Mouse (Mus musculus) mesoderm, embryonic 11.5 days (tissue): ENCODE measurements around the gene Pold1.

Experiments used
- DNase-seq: peaks from one replicate; pipeline ENCODE4 v3.0.0-alpha.2; 2012; ENCODE audit warnings: low read depth, low spot score

The Pold1 gene

GRCm38 (mm10) chr7:44581637-44582036 is 33.0 kb upstream of the Pold1 start:
- no peak for DNase-seq

GRCm38 (mm10) chr7:44576333-44576844 is 27.7 kb upstream of the Pold1 start:
- no peak for DNase-seq

DNA sequence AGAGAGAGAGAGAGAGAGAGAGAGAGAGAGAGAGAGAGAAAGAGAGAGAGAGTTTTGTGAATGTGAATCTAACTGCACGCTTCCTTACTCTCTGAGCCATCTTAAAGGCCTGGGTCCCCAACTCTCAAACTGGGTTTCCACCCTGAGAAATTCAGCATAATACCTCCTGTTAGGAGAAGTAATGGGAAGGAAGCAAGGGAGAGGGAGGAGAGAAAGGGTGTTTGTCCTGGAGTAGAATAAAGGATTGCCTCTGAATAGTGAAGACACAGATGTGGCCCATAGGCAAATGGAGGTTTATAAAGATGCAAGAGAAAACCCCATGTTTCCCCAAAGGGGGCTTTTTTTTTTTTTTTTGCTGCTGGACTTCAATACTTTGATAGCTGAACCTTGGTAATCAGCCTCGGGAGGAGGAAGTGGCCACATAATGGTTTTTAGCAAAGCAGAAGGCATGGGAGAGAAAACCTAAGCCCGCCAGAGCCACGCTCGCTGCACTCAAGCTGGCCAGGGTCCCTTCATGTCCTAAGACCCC is 24.4 kb upstream of the Pold1 start:
- no peak for DNase-seq

GRCm38 (mm10) chr7:44572213-44572701 is 23.6 kb upstream of the Pold1 start, which contains the start of gene Napsa:
Gene Napsa (plus strand): TSS chr7:44572380.
- no peak for DNase-seq

- no peak for DNase-seq
Measured at GRCm38 (mm10) chr7:44571811-44572210, 23.2 kb upstream of the Pold1 start.

- no peak for DNase-seq
Measured at GRCm38 (mm10) chr7:44570989-44571388, 22.3 kb upstream of the Pold1 start.

- no peak for DNase-seq
Measured at GRCm38 (mm10) chr7:44568803-44569202, 20.2 kb upstream of the Pold1 start.

- no peak for DNase-seq
Measured at GRCm38 (mm10) chr7:44565414-44565813, 16.8 kb upstream of the Pold1 start.

GRCm38 (mm10) chr7:44564486-44564885 is 15.8 kb upstream of the Pold1 start:
- no peak for DNase-seq

DNA sequence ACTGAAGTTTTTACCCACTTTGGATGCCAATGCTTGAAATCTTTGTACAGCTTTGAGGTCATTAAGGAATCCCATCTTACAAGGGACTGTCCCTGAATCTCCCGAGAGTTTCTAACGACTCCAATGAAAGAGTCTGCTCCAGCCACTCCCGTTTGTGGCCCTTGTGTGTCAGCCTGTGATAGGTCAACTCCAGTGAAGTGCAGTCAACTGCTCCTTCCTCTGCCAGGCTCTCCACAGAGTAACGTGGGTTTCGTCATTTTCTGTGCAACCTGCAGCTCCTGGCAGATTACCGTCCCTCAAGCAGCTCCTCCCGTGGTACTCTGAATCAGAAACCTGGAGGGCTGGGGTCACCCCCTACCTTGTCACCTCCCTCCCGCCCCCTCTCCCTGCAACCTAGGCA is 14.6 kb upstream of the Pold1 start:
- DNase-seq = no peak

DNA sequence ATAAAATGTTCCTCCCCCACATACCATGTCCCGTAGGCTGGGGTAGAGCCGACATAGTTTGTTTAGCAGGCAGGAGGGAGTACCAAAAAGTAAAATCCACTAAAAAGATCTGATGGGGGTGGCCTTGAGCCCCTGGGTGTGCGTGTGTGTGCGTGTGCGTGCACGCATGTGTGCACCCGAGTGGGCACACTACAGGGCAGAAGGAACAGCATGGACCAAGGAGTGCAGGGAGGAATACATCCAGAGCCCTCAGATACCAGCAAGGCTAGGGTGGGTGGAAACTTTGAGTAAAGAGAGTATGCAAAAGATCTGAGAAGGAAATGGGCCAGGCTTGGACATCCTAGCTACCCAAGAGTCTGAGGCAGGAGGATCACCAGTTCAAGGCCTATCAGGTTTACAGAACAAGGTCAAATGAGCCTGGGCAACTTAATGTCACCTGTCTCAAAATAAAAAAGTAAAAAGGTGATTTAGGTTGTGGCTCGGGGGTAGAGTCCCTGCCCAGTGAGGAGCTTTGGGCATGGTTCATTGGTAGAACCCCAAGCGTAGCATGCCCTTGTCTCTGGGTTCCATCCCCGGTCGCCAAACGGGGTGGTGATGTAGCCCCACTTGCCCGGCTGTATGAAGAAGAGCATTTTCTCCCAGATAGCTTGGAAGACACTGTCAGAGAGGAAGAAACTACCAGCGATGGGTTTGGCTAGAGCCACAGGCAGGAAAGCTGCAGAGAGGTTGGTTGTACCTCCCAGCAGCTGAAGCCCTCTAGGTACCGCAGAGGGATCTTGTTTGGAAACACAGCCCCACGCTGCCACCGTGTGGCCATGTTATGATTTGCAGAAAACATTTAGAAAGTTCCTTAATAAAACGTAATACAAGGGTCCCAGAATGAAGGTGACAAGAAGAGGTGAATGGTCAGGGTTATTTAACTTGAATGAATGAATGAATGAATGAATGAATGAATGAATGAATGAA is 12.1 kb upstream of the Pold1 start:
- peak; percentile 89 for DNase-seq

GRCm38 (mm10) chr7:44557629-44558028 is 9.0 kb upstream of the Pold1 start:
- DNase-seq = no peak

- DNase-seq = peak; percentile 96
Measured at GRCm38 (mm10) chr7:44553826-44554225, 5.2 kb upstream of the Pold1 start, which contains the start of gene Nr1h2. Gene Nr1h2 (minus strand): TSS chr7:44553951.

GRCm38 (mm10) chr7:44553196-44553764 is 4.6 kb upstream of the Pold1 start:
- DNase-seq = peak; percentile 93

DNA sequence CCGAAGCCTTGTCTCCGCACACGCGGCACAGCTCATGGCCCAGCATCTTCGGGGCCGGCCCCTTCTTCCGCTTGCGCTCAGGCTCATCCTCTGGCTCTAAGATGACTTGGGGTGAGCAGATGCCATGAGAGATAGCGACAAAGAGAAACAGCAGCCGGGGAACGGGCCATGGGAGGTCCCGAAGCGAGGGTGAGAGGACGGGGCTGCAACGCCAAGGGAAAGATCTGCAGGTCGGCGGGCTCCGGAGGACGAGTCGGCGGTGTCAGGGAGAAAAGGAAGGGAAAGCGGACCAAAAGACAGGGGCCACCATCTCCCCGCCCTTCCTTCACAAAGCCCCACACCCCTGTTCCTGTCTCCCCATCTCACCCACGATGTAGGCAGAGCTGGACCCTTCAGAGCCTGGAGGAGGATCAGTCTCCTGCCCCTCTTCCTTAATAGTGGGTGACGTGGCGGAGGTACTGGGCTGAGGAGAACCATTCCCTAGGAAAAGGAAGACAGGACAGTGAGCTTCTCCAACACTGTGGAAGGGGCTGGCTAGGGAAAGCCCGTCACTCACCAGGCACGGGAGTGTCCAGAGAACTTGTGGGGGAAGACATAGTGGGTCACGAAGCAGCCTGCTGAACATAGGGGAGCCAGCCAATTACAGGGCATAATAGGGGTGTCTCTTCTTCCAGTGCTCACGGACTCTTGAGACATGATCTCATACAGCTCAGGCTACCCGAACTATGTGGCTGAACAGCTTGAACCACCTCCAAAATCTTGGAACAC is 3.7 kb upstream of the Pold1 start:
- no peak for DNase-seq

GRCm38 (mm10) chr7:44551731-44552130 is 3.1 kb upstream of the Pold1 start:
- no peak for DNase-seq

GRCm38 (mm10) chr7:44551301-44551700 is 2.7 kb upstream of the Pold1 start:
- DNase-seq = no peak

DNA sequence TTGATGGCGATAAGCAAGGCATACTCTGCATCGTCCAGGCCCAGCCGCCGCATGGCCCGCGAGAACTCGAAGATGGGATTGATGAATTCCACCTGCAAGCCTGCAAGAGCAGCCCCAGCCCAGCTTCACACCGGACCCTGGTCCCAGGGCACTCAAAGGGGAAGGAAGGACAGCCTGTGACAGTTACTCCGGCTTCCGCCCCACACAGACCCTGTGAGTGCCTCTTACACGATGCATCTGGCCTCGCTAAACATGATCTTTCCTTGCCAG is 1.7 kb upstream of the Pold1 start:
- DNase-seq = no peak

DNA sequence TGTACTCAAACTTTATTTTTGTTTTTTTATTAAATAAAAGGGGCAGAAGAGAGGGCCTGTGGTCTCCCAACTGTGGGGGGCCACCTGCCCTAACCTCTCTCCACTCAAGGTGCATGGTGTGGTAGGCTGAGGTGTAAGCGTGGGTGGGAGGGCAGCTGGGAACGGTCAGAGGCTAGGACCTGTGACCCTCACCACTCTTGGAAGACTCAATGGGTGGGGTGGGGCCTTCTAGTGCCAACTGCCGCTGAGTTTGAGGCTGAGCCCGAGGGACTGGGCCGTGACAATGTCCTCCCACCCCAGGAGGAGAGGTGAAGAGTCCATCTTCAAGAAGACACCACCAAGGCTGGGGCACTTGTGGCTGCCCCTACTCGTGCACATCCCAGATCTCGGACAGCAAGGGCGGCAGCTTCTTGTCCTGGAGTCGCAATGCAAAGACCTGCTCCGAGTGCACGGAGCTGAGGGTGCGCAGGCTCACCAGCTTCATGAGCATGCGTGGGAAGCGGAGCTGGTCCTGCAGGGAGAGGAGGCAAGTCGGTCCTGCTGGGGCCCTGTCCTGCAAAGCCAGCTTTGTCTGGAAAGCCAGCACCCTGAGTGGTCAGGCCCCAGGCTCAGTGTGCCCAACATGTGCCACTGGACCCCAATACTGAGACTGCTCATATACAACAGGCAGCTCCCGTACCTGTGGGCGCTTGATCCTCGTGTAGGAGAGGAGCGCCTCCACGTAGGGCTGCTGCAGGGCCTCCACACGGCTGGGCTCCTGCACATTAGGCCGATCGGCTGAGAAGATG is 1.2 kb upstream of the Pold1 start:
- no peak for DNase-seq

- no peak for DNase-seq
Measured at GRCm38 (mm10) chr7:44547725-44548124, 924 bp downstream of the Pold1 start.

- no peak for DNase-seq
Measured at GRCm38 (mm10) chr7:44547041-44547440, 1.6 kb downstream of the Pold1 start.
